Mouse (Mus musculus): ENCODE measurements at regions not wholly inside any gene's neighbourhood (a gene's known extent, or its start where the extent isn't known, plus 50 kb on each side); places are given as distances from the start of the nearest gene placed in this dataset.

GRCm38 (mm10) chrX:72330323-72330722 lies 55.7 kb upstream of the Gabre start:
- intact Hi-C loops (cut with DNase I) = no loop called here
- peak; percentile 4 to 13 for DNase-seq

GRCm38 (mm10) chrX:72328822-72329221 lies 54.2 kb upstream of the Gabre start:
- intact Hi-C loops (cut with DNase I) = no loop called here
- no peak for DNase-seq

Measured in gastrocnemius, postnatal 36 days (tissue).